Mouse (Mus musculus) gastrocnemius, postnatal 25 days (tissue): ENCODE results near the gene Hsd3b5. TPM values are rescaled to one million over a fixed set of nuclear protein-coding genes. Genes with fewer than 3 reads are reported as not detected.
"Not testable (repeated sequence)": the region's sequence is repeated elsewhere in the genome, so short reads cannot be mapped to it uniquely, and the experiment has no call there.

ENCODE experiments used
- DNase-seq: peaks from one replicate; pipeline ENCODE4 v3.0.0; 2022
- long read RNA-seq, 2 experiments: library from polyadenylated mRNA; stranded (forward); transcript quantifications; one replicate each; pipeline ENCODE4 v2.0.0; 2021
- total RNA-seq, 2 experiments: library from RNA; stranded (reverse); gene quantifications; 1 replicate in 1 of 2; 2 replicates in 1 of 2; pipeline ENCODE4 v1.2.3; 2021

Hsd3b5 gene
- not detected for total RNA-seq
- long read RNA-seq, experiment 1, result 0 reads
- long read RNA-seq, experiment 2, result 0 reads

DNA sequence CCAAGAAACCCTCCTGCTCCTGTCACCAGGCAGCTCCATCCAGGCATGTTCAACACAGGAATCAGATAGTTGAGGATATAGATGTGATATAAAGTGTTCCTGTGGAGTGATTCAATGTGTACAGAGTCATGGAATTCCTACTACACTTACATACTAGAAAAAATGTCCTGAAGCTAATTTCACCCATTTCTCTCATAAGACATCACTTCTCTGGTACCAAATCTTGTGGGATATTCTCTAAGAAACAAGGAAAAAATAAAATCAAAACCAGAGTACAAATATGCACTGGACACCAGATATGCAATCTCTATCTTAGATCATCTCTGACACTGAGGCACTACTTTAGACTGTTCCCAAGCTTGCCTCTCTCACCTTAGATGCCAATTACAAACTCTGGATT lies at the start of gene Hsd3b5:
TSS of gene Hsd3b5 (minus strand) at position 101 of the 400 bp plus-strand sequence.
- DNase-seq, result no peak

DNA sequence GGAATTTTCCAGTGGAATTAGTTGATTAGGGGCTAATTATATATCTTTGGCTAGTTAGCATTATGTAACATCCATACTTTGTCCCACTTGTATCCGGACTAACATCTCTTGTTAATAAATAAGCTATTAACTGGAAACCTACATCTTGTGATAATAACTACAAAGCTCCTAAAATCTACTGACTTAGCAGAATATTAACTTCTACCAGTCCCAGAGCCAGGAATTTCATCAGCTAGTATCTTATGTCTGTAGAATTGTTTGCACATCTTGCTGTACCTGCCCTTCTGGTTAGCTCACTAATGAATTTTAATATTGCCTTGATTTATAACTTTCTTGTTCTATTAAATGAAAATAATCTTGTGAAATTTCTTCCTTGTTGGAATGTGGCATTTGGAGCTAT lies 5.1 kb upstream of the Hsd3b5 start:
- no peak for DNase-seq

DNA sequence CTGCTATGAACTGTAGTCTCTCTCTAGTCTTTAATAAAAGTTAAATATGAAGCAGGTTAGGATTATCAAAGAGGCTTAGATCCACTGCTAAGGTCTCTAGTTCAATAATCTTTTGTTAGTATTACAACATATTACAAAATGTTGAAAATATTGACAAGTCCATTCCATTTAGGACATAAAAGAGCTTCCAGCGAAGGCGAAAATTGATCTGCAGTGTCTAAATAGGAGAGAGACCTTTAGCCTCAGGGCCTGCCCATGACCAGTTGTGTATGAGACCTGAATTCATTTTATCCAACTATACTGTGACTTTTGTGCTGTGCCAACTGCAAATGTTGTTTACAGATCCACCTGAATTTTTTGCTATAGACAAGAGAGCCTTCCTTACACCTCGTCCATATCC lies 419 bp downstream of the Hsd3b5 start:
- no peak for DNase-seq

DNA sequence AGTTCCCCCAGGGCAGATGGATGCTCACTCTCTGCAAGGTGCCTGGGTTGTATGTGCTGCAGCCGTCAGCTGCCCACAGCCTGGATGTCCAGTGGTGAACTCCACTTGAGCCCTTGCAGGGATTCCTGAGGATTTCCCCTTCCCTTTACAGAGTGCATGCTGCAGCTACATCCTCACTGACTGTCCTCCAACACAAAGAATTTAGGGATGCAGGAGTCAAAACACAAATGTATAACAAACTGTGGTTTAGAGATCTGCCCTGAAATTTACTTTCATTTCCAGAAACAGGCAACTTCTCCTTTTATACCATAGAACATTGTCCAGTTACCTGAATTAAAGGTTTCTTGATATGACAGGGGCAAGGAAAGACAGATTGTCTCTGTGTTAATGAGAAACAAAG lies 13.3 kb downstream of the Hsd3b5 start:
- not testable (repeated sequence) for DNase-seq

DNA sequence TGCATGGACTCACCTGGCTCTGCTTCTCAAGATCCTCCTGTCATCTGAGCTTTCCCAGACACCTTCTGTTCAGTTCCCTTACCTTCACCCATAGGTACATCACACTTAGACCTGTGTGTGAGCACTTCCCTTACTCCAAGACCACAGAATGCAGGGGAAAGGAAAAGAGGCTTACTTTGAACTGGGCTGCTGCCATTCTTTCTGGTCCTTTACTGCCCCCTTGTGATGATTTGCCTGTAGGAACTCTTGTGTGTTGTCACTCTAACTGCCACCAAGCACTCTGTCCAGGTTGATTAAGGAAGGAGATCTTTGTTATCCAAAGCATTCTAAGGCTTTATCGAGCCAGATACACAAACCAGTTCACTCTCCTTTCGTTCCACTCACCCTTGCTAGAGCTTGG lies 13.8 kb downstream of the Hsd3b5 start:
- DNase-seq, result not testable (repeated sequence)

DNA sequence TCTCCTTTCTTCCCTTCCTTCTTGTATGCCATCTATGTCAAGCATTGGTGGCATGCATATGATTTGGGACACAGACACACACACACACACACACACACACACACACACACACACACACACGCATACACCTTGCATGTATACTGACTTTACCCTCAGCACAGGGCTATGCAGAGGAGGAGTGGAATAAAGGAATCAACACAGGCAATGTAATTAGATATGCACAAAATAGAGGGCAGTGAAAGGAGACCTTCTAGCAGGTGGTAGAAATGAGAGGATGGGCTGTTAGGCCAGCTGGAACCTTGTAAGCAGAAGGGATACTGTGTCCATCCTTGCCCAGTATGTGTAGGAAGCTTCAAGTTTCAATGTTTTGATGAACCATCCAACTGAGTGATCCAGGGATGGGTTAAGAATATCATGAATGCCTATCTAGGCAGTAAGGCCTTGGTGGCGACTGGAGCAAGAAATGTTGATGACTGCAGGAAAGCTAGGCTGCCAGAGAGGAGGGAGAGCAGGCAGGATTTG lies 15.6 kb downstream of the Hsd3b5 start:
- DNase-seq, result not testable (repeated sequence)

DNA sequence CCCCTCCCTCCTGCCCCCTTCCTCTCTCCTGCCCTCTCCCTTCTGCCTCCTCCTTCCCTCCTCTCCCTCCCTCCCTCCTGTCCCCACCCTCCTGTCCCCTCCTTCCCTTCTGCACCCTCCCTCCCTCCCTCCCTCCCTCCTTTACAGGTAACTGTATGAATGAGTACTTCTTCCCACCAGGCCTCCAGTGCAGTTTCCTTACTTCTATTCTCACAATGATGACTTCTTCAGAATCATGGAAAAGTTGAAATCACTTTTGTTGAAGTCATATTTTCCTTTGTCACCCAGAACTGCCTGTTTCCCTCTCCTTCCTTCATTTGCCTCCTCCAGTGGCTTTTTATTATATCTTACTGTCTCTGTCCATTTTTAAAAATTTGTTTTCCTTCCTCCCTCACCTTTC lies 16.1 kb downstream of the Hsd3b5 start:
- no peak for DNase-seq

DNA sequence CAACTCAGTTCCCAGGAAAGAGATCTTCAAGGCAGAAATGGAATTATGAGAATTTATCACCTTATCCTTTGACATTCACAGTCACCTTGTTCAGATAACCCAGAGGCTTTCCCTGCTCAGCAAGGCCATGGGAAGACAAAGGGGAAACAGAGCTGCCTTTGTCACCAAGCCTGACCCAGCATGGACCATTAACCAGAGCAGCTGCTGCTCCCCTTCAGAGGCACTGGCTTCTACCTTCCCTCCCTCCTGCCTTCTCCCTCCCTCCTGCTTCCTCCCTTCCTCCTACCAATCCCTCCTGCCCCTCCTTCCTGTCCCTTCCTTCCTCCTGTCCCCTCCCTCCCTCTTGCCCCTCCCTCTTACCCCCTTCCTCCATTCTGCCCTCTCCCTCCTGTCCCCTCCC lies 16.5 kb downstream of the Hsd3b5 start:
- DNase-seq, result not testable (repeated sequence)

DNA sequence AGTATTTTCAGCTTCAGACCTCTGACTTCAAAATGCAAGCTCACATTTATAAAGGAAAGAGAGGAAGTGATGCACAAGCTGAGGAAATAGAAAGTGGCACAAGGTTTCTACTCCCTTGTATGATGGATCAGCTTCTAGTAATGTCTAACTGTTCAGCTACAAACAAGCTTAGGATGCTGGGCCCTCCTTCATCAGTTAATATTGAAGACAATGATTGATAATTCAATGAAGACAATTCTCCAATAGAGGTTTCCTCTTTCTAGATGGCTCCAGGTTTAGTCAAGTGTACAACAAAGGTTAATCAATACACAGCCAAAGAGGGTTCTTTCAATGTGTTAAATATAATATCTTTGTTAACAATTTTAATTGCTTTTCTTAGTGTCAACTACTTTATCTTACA lies 41.3 kb downstream of the Hsd3b5 start, which contains the start of gene Gm10681:
TSS of gene Gm10681 (minus strand) at position 101 of the 400 bp plus-strand sequence.
- no peak for DNase-seq

DNA sequence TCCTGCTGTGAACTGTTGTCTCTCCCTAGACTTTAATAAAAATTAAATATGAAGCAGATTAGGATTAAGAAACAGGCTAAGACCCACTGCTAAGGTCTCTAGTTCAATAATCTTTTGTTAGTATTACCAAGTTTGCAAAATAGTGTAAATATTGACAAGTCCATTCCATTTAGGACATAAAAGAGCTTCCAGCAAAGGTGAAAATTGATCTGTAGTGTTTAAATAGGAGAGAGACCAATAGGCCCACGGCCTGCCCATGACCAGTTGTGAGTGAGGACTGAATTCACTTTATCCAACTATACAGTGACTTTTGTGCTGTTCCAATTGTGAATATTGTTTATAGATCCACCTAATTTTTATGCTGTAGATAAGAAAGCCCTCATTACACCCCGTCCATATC lies 42.3 kb downstream of the Hsd3b5 start:
- DNase-seq, result no peak

DNA sequence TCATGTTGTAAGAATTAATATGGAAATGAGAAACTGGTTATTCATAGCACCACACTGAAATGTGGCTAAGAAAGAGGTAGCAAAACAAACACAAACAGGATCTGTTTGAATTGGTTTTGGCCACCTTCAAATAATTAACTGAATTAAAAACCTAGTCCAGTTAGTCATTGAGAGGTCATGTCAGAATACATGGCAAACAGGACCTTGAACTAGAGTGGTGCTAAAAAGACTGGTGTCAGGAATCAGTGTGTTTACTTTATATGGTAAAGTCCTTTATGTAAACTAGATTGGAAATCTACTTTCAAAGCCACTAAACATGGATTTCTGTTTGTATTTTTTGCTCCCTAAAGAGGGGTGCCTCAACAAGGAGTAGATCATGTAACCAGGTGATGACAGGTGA lies 47.4 kb downstream of the Hsd3b5 start:
- not testable (repeated sequence) for DNase-seq

DNA sequence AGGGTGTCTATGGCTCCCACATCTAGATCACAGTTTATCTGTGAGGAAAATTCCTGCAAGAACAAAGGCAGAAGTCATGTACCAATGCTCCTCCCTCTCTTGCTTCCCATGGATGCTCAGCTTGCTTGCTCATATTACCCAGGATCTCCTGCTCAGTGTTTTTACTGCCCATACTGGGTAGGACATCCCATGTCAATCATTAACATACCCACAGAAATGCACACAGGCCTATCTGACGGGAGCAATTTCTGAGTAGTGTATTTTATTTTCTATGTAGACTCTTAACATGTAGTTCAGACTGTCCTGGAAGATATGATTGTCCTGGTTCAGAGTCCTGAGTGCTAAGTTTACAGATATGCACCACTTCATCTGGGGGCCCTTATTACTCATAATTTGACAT lies 47.9 kb downstream of the Hsd3b5 start:
- not testable (repeated sequence) for DNase-seq

DNA sequence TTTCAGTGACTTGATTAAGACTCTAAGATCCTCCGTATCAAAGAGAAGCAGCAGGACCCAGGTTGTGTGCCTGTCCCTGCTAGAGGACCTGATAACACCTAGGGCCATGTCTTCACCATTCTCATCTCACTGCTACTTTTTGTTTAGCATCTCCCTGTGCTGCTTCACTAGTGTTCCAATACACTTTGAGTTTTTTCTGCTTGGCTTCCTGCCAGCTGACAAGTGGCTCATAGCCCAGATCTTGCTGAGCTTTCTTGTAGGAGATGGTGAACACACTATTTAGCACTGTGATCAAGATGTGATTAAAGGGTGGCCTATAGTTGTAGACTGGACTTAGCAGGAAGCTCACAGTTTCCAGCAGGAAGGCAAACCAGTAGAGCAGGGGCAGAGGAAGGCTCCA lies 49.0 kb downstream of the Hsd3b5 start:
- not testable (repeated sequence) for DNase-seq

Other genes with a start within 250 kb of the Hsd3b5 start
- 1 to 10 TPM in 1 of 2 experiments, under 1 TPM in 1; 0.88 to 1.0 TPM for gene Zfp697, start 247.8 kb downstream of the Hsd3b5 start, total RNA-seq
- gene Gm4450, start 173.1 kb downstream of the Hsd3b5 start, total RNA-seq, result not detected
- gene Hsd3b4, start 119.7 kb downstream of the Hsd3b5 start, total RNA-seq, result not detected
- gene Gm10681, start 41.4 kb downstream of the Hsd3b5 start, total RNA-seq, result not detected
- not detected for gene Hsd3b2, start 94.3 kb upstream of the Hsd3b5 start, total RNA-seq
- not detected for gene Hsd3b3, start 132.9 kb upstream of the Hsd3b5 start, total RNA-seq
- not detected for gene Hsd3b6, start 184.2 kb upstream of the Hsd3b5 start, total RNA-seq
- not detected for gene Hsd3b1, start 229.5 kb upstream of the Hsd3b5 start, total RNA-seq